Mouse (Mus musculus) lung, adult 2 months (tissue): ENCODE data around the gene Aldh1b1.

Source experiments
- CTCF ChIP-seq: fragments of 200-500 bp; IDR thresholded peaks from 2 replicates; pipeline ENCODE4 v1.5.1; 2011; ENCODE audit warnings: mild to moderate bottlenecking, low read length, control low read depth; ENCODE audit not compliant: insufficient read depth
- POLR2A ChIP-seq: fragments of 200-500 bp; IDR thresholded peaks from 2 replicates; pipeline ENCODE4 v1.6.1; 2011; ENCODE audit warnings: low read depth, mild to moderate bottlenecking, control low read depth, low read length, borderline replicate concordance; ENCODE audit errors: extremely low read depth

- TF ChIP-seq CTCF = no peak
- TF ChIP-seq POLR2A = no peak
Measured at GRCm38 (mm10) chr4:45762600-45762999, 36.2 kb upstream of the Aldh1b1 start.
